Mouse (Mus musculus): ENCODE measurements around the gene Map3k19. TPM values are rescaled to one million over a fixed set of nuclear protein-coding genes. Genes with fewer than 3 reads are reported as not detected.

Map3k19 gene
- total RNA-seq (2012; rRNA removed) = not detected in 2 replicates

GRCm38 (mm10) chr1:127854486-127855222 is at the start of gene Map3k19:
Gene Map3k19, minus strand, starts transcription at chr1:127855031.
- in situ Hi-C loops (cut with MboI; ENCODE audit: low sequenced_read_pairs in 2 of 2, unreplicated experiment in 2 of 2) = no loop called here
- DNase-seq (ENCODE audit: low read depth, low spot score) = no peak
- no peaks in the 10 kb centered on the region for H3K4me1 ChIP-seq (ENCODE audit: control insufficient read depth in 2 of 2, insufficient read depth in 2 of 2, low read length in 2 of 2, poor library complexity in 1 of 2)
- no peak for TF ChIP-seq ZC3H11A (IDR thresholded peaks at IDR 0.05; ENCODE audit: borderline replicate concordance, low read depth, low read length)
- no peak for TF ChIP-seq ZNF384 (IDR thresholded peaks at IDR 0.05; ENCODE audit: low read depth, low read length)
- no peak for TF ChIP-seq CHD2 (IDR thresholded peaks at IDR 0.05; ENCODE audit: low read depth, low read length)
- no peak for TF ChIP-seq MAFK (IDR thresholded peaks at IDR 0.05; ENCODE audit: insufficient read depth, low read depth, low read length)
- no peak for TF ChIP-seq HCFC1 (IDR thresholded peaks at IDR 0.05; ENCODE audit: borderline replicate concordance, insufficient read depth, low read length)
- H3K27ac ChIP-seq (ENCODE audit: insufficient read depth, low read depth, low read length, poor library complexity, severe bottlenecking) = no peak within 1 kb of the TSS
- no peaks in the 10 kb centered on the region for H3K36me3 ChIP-seq (ENCODE audit: control insufficient read depth, insufficient read depth, low read length, poor library complexity, severe bottlenecking)
- no peak within 1 kb of the TSS for H3K4me3 ChIP-seq (ENCODE audit: insufficient read depth in 1 of 2, low read depth in 1 of 2, low read length in 2 of 2, poor library complexity in 1 of 2, severe bottlenecking in 1 of 2)
- H3K9ac ChIP-seq (ENCODE audit: insufficient read depth, low read depth, low read length, poor library complexity, severe bottlenecking) = no peak within 1 kb of the TSS
- no peaks in the 10 kb centered on the region for H3K9me3 ChIP-seq (ENCODE audit: control insufficient read depth, insufficient read depth, low read depth, low read length)

- Histone ChIP-seq H3K4me3 (ENCODE audit: insufficient read depth in 1 of 2, low read depth in 1 of 2, low read length in 2 of 2, poor library complexity in 1 of 2, severe bottlenecking in 1 of 2) (no peak overlapping the region), H3K27ac (ENCODE audit: insufficient read depth, low read depth, low read length, poor library complexity, severe bottlenecking) (no peak overlapping the region), H3K36me3 (ENCODE audit: control insufficient read depth, insufficient read depth, low read length, poor library complexity, severe bottlenecking) (no peaks in the 10 kb centered on the region), H3K9ac (ENCODE audit: insufficient read depth, low read depth, low read length, poor library complexity, severe bottlenecking) (no peak overlapping the region), H3K4me1 (ENCODE audit: control insufficient read depth in 2 of 2, insufficient read depth in 2 of 2, low read length in 2 of 2, poor library complexity in 1 of 2) (peaks cover 0 to 2% of the 10 kb centered on the region in 2 experiments; a peak in 1 of 4 replicates), H3K9me3 (ENCODE audit: control insufficient read depth, insufficient read depth, low read depth, low read length) (no peaks in the 10 kb centered on the region)
- DNase-seq (ENCODE audit: low read depth, low spot score) = no peak
- in situ Hi-C loops (cut with MboI; ENCODE audit: low sequenced_read_pairs in 2 of 2, unreplicated experiment in 2 of 2) = no loop called here
- TF ChIP-seq ZNF384 (IDR thresholded peaks at IDR 0.05; ENCODE audit: low read depth, low read length) (no peak), MAFK (IDR thresholded peaks at IDR 0.05; ENCODE audit: insufficient read depth, low read depth, low read length) (no peak), CHD2 (IDR thresholded peaks at IDR 0.05; ENCODE audit: low read depth, low read length) (no peak), ZC3H11A (IDR thresholded peaks at IDR 0.05; ENCODE audit: borderline replicate concordance, low read depth, low read length) (no peak), HCFC1 (IDR thresholded peaks at IDR 0.05; ENCODE audit: borderline replicate concordance, insufficient read depth, low read length) (no peak)
Observed at GRCm38 (mm10) chr1:127899401-127899800, 44.6 kb upstream of the Map3k19 start.

GRCm38 (mm10) chr1:127869276-127869675 is 14.4 kb upstream of the Map3k19 start:
- Histone ChIP-seq H3K4me1 (ENCODE audit: control insufficient read depth in 2 of 2, insufficient read depth in 2 of 2, low read length in 2 of 2, poor library complexity in 1 of 2) (no peaks in the 10 kb centered on the region), H3K27ac (ENCODE audit: insufficient read depth, low read depth, low read length, poor library complexity, severe bottlenecking) (no peak overlapping the region), H3K36me3 (ENCODE audit: control insufficient read depth, insufficient read depth, low read length, poor library complexity, severe bottlenecking) (no peaks in the 10 kb centered on the region), H3K9ac (ENCODE audit: insufficient read depth, low read depth, low read length, poor library complexity, severe bottlenecking) (peak overlapping the region; percentile 88), H3K9me3 (ENCODE audit: control insufficient read depth, insufficient read depth, low read depth, low read length) (no peaks in the 10 kb centered on the region), H3K4me3 (ENCODE audit: insufficient read depth in 1 of 2, low read depth in 1 of 2, low read length in 2 of 2, poor library complexity in 1 of 2, severe bottlenecking in 1 of 2) (peak overlapping the region; percentile 85 to 94)
- in situ Hi-C loops (cut with MboI; ENCODE audit: low sequenced_read_pairs in 2 of 2, unreplicated experiment in 2 of 2) = no loop called here
- no peak for DNase-seq (ENCODE audit: low read depth, low spot score)
- TF ChIP-seq CHD2 (IDR thresholded peaks at IDR 0.05; ENCODE audit: low read depth, low read length) = no peak
- no peak for TF ChIP-seq ZC3H11A (IDR thresholded peaks at IDR 0.05; ENCODE audit: borderline replicate concordance, low read depth, low read length)
- no peak for TF ChIP-seq ZNF384 (IDR thresholded peaks at IDR 0.05; ENCODE audit: low read depth, low read length)
- TF ChIP-seq MAFK (IDR thresholded peaks at IDR 0.05; ENCODE audit: insufficient read depth, low read depth, low read length) = no peak
- no peak for TF ChIP-seq HCFC1 (IDR thresholded peaks at IDR 0.05; ENCODE audit: borderline replicate concordance, insufficient read depth, low read length)

- H3K36me3 ChIP-seq (ENCODE audit: control insufficient read depth, insufficient read depth, low read length, poor library complexity, severe bottlenecking) = no peaks in the 10 kb centered on the region
- TF ChIP-seq ZC3H11A (IDR thresholded peaks at IDR 0.05; ENCODE audit: borderline replicate concordance, low read depth, low read length) (no peak), HCFC1 (IDR thresholded peaks at IDR 0.05; ENCODE audit: borderline replicate concordance, insufficient read depth, low read length) (peak; percentile 37; the same call in 1 of the 2 replicates)
- peak within 1 kb of the TSS; percentile 85 to 94 for H3K4me3 ChIP-seq (ENCODE audit: insufficient read depth in 1 of 2, low read depth in 1 of 2, low read length in 2 of 2, poor library complexity in 1 of 2, severe bottlenecking in 1 of 2)
- H3K4me1 ChIP-seq (ENCODE audit: control insufficient read depth in 2 of 2, insufficient read depth in 2 of 2, low read length in 2 of 2, poor library complexity in 1 of 2) = no peaks in the 10 kb centered on the region
- DNase-seq (ENCODE audit: low read depth, low spot score) = peak; percentile 87
- H3K9ac ChIP-seq (ENCODE audit: insufficient read depth, low read depth, low read length, poor library complexity, severe bottlenecking) = peak within 1 kb of the TSS; percentile 88
- in situ Hi-C loops (cut with MboI; ENCODE audit: low sequenced_read_pairs in 2 of 2, unreplicated experiment in 2 of 2) = no loop called here
- H3K27ac ChIP-seq (ENCODE audit: insufficient read depth, low read depth, low read length, poor library complexity, severe bottlenecking) = no peak within 1 kb of the TSS
- no peaks in the 10 kb centered on the region for H3K9me3 ChIP-seq (ENCODE audit: control insufficient read depth, insufficient read depth, low read depth, low read length)
Observed at GRCm38 (mm10) chr1:127868300-127869261, 13.8 kb upstream of the Map3k19 start, which contains the start of gene Rab3gap1. Gene Rab3gap1, plus strand, starts transcription at chr1:127868773.

All from ES-E14 (cell line).